Mouse (Mus musculus) kidney, embryonic 14.5 days (tissue): Measurements from ENCODE around the gene Rerg. TPM values are rescaled to one million over a fixed set of nuclear protein-coding genes. Genes with fewer than 3 reads are reported as not detected.

ENCODE experiments used
- polyA plus RNA-seq: library from polyadenylated mRNA; unstranded; fragments of >200 nt; fragmentation: Nextera tagmentation; extraction: Ambion mirVana; gene quantifications from 2 replicates; pipeline ENCODE4 v1.2.1, GENCODE M21; 2014

Rerg gene
- polyA plus RNA-seq, 1 experiment from 2014 or later, result 13.2 TPM

Other genes starting within 250 kb of the Rerg start
- 0.22 and 0.31 TPM in 2 replicates for gene Erp27, start 248.3 kb downstream of the Rerg start, polyA plus RNA-seq
- 0.11 and 0.81 TPM in 2 replicates for gene Pde6h, start 246.7 kb downstream of the Rerg start, polyA plus RNA-seq
- 60.4 and 65.6 TPM in 2 replicates for gene Arhgdib, start 228.6 kb downstream of the Rerg start, polyA plus RNA-seq
- gene Ptpro, start 81.8 kb upstream of the Rerg start, polyA plus RNA-seq, result 6.2 and 11.5 TPM in 2 replicates